Mouse (Mus musculus) bone marrow, adult 2 months (tissue): ENCODE data around the gene Upp2.

ENCODE experiments used
- CTCF ChIP-seq: fragments of 200-500 bp; IDR thresholded peaks from 2 replicates; pipeline ENCODE4 v1.5.1; 2011; ENCODE audit warnings: low read length, control low read depth; ENCODE audit not compliant: control insufficient read depth, insufficient read depth
- POLR2A ChIP-seq: fragments of 200-500 bp; IDR thresholded peaks from 2 replicates; pipeline ENCODE4 v1.6.1; 2011; ENCODE audit warnings: low read depth, mild to moderate bottlenecking, control low read depth, low read length, borderline replicate concordance; ENCODE audit not compliant: control insufficient read depth

DNA sequence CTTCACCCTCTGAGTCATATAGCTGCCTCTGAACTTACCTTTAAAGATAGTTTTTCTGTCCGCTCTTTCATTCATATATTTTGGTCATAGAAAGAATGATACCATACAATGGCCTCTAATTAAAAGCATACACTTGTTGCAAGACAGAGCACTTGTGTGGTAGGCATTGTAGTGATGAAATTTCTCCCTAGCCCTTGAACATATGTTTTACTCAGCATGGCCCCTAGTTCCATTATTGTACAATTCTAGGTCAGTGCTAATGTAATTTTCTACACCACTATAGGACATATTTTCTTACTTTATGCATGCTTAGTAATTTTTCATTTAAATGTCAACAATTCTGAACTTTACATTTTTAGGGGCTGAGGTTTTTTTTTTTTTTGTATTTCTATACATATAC, 89.9 kb downstream of the Upp2 start:
- TF ChIP-seq CTCF (no peak), POLR2A (no peak)
